Comparison of ENCODE assay signal across 26 mouse cellular contexts in the genomic region with DNA sequence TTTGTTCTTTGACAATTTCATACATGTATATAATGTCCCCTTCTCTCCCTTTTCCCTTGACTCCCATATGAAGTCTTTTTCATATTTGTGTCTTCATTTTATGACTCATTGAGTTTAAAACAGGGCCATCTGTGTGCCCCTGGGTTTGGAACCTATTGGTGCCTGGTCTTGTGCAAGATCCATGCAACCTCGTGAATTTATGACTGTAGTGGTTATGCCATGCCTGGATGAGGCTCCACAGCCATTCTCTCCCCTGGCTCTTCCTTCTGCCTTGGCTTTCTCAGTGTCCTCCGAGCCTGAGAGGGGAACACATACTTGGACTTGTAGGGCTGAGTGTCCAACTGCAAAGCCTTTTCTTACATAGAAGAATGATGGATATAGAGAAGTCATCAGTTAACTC. TPM values are rescaled to one million over a fixed set of nuclear protein-coding genes. Genes with fewer than 3 reads are reported as not detected.
"Had no signal": no experiment of that assay in that cellular context is flagged by ENCODE, and none has a peak within 500 bp of the region (broad histone marks: within the 10 kb centered on the region; RNA-seq: fewer than 3 reads in every experiment).

No protein-coding gene starts in this region.

- DNase-seq: kidney, postnatal 10 days; kidney, postnatal 36 days; layer of hippocampus, postnatal 36 days; liver, embryonic 13.5 days; lung, adult 2 months; lung, postnatal 14 days; lung, postnatal 4 days; midbrain, embryonic 14.5 days; right cerebral cortex, adult 18-20 months; right cerebral cortex, postnatal 14 days; spleen, adult 18-20 months; thymus, adult 18-20 months; thymus, postnatal 4 days had no signal

RNA-seq across cellular contexts. Expression of a gene that starts 34.9 kb away (rescaled TPM):
- total RNA-seq: layer of hippocampus, postnatal 36 days; left cerebral cortex, adult 2 months; left cerebral cortex, postnatal 10 days; left cerebral cortex, postnatal 36 days; liver, adult 2 months; megakaryocyte-erythroid progenitor cell, adult 5-6 weeks had no signal
- polyA plus RNA-seq: kidney, embryonic 14.5 days; limb, embryonic 11.5 days; limb, embryonic 14.5 days; liver, adult 2 months; liver, embryonic 13.5 days; liver, embryonic 16.5 days; midbrain, embryonic 11.5 days; neural tube, embryonic 12.5 days; stomach, embryonic 16.5 days had no signal

RNA-seq across cellular contexts. Expression of a gene that starts 54.3 kb away (rescaled TPM):
- total RNA-seq: liver, adult 2 months; megakaryocyte progenitor cell, adult 5-6 weeks; megakaryocyte-erythroid progenitor cell, adult 5-6 weeks had no signal
- polyA plus RNA-seq: liver, adult 2 months had no signal
